Mouse (Mus musculus) lung, embryonic 15.5 days (tissue): Measurements from ENCODE around the gene Pcsk2. TPM values are rescaled to one million over a fixed set of nuclear protein-coding genes. Genes with fewer than 3 reads are reported as not detected.

Source experiments
- ATAC-seq: fragments of 200-750 bp; cut with Nextera tagmentation; 2 replicates; pipeline ENCODE4 v1.8.0; 2017; ENCODE audit warnings: moderate number of reproducible peaks, borderline replicate concordance; ENCODE audit not compliant: low FRiP score, low TSS enrichment; ENCODE audit errors: extremely low read depth
- H3K27ac ChIP-seq: fragments of 300-500 bp; sonication (generic); 2 replicates; pipeline ENCODE4 v1.5.1; 2015; ENCODE audit warnings: moderate library complexity, mild to moderate bottlenecking, inconsistent platforms
- H3K27me3 ChIP-seq: fragments of 300-500 bp; sonication (generic); 2 replicates; pipeline ENCODE4 v1.6.1; 2015; ENCODE audit warnings: inconsistent platforms
- H3K36me3 ChIP-seq: fragments of 300-500 bp; sonication (generic); 2 replicates; pipeline ENCODE4 v1.6.1; 2015; ENCODE audit warnings: inconsistent platforms
- H3K4me1 ChIP-seq: fragments of 300-500 bp; sonication (generic); 2 replicates; pipeline ENCODE4 v1.6.1; 2015; ENCODE audit warnings: inconsistent platforms
- H3K4me2 ChIP-seq: fragments of 300-500 bp; sonication (generic); 2 replicates; pipeline ENCODE4 v1.6.1; 2015; ENCODE audit warnings: inconsistent platforms, mild to moderate bottlenecking, moderate library complexity
- H3K4me3 ChIP-seq: fragments of 300-500 bp; sonication (generic); 2 replicates; pipeline ENCODE4 v1.5.1; 2015; ENCODE audit warnings: mild to moderate bottlenecking, inconsistent platforms
- H3K9ac ChIP-seq: fragments of 300-500 bp; sonication (generic); 2 replicates; pipeline ENCODE4 v1.6.1; 2015; ENCODE audit warnings: inconsistent platforms
- H3K9me3 ChIP-seq: fragments of 300-500 bp; sonication (generic); 2 replicates; pipeline ENCODE4 v1.6.1; 2016; ENCODE audit warnings: inconsistent platforms
- WGBS: fragments of 180-500 bp; shearing (Covaris S2); methylation state at CpG from one replicate; pipeline ENCODE4 v1.1.7; 2015; 5-methylcytosine and 5-hydroxymethylcytosine counted together
- polyA plus RNA-seq: library from polyadenylated mRNA; unstranded; fragments of >200 nt; fragmentation: Nextera tagmentation; extraction: Ambion mirVana; gene quantifications from 2 replicates; pipeline ENCODE4 v1.2.1, GENCODE M21; 2015

Pcsk2 gene
- polyA plus RNA-seq, 1 experiment from 2014 or later: 0.07 TPM

DNA sequence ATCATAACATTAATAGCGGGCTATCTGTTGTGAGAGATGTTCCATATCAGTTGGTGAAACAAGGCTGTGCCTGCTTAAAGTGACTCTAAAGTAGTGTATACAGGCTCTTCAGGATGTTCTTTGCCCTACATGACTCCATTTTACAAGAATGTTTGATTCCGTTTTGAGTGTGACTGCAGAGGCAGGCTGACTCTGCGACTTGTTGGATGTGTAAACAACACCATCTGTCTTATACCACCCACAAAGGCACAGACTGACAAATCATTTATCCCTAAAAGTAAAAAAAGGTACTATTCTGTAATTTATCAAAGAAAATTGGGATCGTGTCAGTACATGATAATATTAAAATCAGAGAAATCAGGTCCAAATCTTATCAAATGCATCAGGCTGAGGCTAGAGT is 108.7 kb downstream of the Pcsk2 start:
- Histone ChIP-seq H3K4me1 (no peaks in the 10 kb centered on the region), H3K4me2 (no peak overlapping the region), H3K4me3 (no peak overlapping the region), H3K36me3 (no peaks in the 10 kb centered on the region), H3K27ac (no peak overlapping the region), H3K9me3 (no peaks in the 10 kb centered on the region), H3K27me3 (no peaks in the 10 kb centered on the region), H3K9ac (no peak overlapping the region)
- WGBS: 61% methylated on average over 4 of the region's 4 CpGs
- no peak for ATAC-seq

DNA sequence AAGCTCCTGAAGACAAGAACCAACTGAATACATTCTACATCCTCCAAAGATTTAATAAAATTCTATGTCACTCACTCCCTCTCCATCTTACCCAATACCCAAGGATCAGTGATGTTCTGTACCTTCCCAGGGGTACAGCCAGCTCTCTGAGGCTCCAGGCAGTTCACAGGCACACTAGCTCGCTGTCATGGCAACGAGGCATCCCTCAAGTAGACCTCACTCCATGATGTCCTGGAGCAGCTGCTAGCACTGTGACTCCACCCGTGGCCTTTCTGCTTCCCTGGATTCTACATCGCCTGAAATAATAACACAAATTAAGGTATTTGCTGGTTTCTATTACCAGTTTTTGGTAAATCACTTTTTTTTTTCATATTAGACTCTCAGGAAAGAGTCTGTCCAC is 111.0 kb downstream of the Pcsk2 start:
- no peak overlapping the region for H3K9ac ChIP-seq
- WGBS: 63% methylated on average over 4 of the region's 4 CpGs
- H3K27me3 ChIP-seq: no peaks in the 10 kb centered on the region
- no peaks in the 10 kb centered on the region for H3K36me3 ChIP-seq
- no peak overlapping the region for H3K27ac ChIP-seq
- H3K4me2 ChIP-seq: no peak overlapping the region
- H3K4me1 ChIP-seq: no peaks in the 10 kb centered on the region
- no peaks in the 10 kb centered on the region for H3K9me3 ChIP-seq
- ATAC-seq: no peak
- no peak overlapping the region for H3K4me3 ChIP-seq

DNA sequence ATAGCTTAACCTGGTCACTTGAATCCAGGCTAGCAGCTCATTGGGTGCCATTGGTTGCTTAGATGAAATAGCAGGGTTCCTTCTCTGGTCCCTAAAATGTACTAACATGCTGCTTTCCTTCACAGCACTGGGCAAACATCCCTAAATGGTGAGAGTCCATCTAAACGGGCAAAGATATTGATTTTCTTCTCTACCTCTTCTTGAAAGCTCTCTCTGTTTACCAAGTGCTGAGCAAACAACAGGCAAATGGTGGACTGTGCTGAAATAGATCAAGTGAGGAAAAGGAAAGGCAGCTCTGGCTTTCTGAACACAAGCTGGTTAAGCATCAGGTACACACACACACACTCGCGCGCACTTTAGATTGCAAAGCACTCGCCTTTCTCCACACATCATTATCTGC is 120.8 kb downstream of the Pcsk2 start:
- H3K9ac ChIP-seq: no peak overlapping the region
- no peak overlapping the region for H3K27ac ChIP-seq
- H3K4me1 ChIP-seq: no peaks in the 10 kb centered on the region
- no peaks in the 10 kb centered on the region for H3K27me3 ChIP-seq
- H3K4me3 ChIP-seq: no peak overlapping the region
- no peak overlapping the region for H3K4me2 ChIP-seq
- no peaks in the 10 kb centered on the region for H3K9me3 ChIP-seq
- ATAC-seq: no peak
- WGBS: 48% methylated on average over 5 of the region's 5 CpGs
- no peaks in the 10 kb centered on the region for H3K36me3 ChIP-seq

DNA sequence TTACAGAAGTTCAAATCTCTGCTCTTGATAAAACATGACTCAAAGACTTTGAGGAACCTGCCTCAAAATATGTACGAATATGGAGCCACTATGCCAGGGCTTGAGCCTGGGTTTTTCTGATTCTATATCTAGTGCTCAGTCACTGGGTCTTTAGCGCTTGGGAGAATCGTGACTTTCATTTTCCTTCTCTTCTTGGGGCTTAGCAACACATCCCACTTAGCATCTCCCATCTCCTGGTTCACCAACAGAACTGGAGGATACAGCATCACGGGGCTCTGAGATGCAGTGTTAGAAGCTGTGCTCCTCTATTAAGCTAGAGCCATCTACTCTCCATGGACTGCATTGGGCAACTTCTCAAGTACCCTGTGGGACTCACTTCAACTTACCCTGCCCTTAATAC is 131.9 kb downstream of the Pcsk2 start:
- Histone ChIP-seq H3K4me3 (no peak overlapping the region), H3K27ac (no peak overlapping the region), H3K9ac (no peak overlapping the region), H3K4me1 (no peaks in the 10 kb centered on the region), H3K36me3 (no peaks in the 10 kb centered on the region), H3K4me2 (no peak overlapping the region), H3K9me3 (no peaks in the 10 kb centered on the region), H3K27me3 (no peaks in the 10 kb centered on the region)
- WGBS: 88% methylated on average over 4 of the region's 4 CpGs
- no peak for ATAC-seq

DNA sequence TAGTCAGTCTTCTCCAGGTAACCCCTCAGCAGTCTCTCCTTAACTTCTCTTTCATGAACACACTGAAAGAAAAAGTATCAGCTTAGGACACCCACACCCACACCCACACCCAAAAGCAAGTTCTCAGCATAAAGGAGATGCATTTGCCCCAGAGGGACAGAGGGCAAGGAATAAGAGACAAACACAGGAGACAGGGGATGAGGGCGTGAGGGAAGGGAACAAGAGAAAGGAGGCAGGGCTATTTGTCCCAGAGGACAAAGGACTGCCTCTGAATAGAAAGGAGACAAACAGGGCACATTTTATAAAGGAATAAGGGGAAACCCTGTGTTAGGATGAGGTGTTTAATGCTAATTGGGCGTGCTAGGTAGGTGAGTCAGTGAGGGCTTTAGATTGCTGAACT is 133.6 kb downstream of the Pcsk2 start:
- Histone ChIP-seq H3K4me2 (no peak overlapping the region), H3K4me1 (no peaks in the 10 kb centered on the region), H3K27ac (no peak overlapping the region), H3K4me3 (no peak overlapping the region), H3K27me3 (no peaks in the 10 kb centered on the region), H3K9ac (no peak overlapping the region), H3K9me3 (no peaks in the 10 kb centered on the region), H3K36me3 (no peaks in the 10 kb centered on the region)
- 64% methylated on average over 2 of the region's 2 CpGs for WGBS
- no peak for ATAC-seq

DNA sequence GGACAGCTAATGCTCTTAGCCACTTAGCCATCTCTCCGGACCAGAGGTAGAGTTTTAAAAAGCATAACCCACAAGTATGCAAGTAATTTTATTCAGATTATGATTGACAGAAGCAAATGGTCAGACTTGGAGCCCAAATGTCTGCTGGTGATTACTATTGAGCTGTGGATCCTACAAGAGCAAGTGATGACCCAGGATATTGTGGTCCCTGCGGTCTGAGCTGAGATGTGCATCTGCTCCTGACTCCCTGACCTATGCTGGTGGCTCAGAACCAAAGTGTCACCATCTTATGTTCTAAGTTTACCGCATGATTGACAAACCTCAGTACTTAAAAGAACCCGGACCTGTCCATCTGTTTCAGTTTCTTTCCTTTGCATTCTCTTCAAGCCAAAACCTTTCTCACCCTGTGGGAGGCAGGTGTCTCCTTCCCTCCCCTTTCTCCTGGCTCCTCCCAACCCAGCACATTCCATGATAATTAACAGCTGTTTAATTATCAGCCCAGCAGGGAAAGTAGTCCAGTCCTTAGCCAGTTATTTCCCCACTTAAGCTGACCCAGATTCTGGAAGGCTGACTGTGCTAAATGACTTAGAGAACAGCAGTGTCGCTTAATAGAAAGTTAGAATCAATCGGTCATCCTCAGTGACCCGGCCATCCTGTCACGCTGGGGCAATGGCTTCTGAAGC is 136.1 kb downstream of the Pcsk2 start:
- no peak overlapping the region for H3K4me2 ChIP-seq
- no peak overlapping the region for H3K4me3 ChIP-seq
- H3K9ac ChIP-seq: no peak overlapping the region
- no peaks in the 10 kb centered on the region for H3K27me3 ChIP-seq
- H3K4me1 ChIP-seq: no peaks in the 10 kb centered on the region
- no peak for ATAC-seq
- no peaks in the 10 kb centered on the region for H3K9me3 ChIP-seq
- 68% methylated on average over 8 of the region's 8 CpGs for WGBS
- no peak overlapping the region for H3K27ac ChIP-seq
- H3K36me3 ChIP-seq: no peaks in the 10 kb centered on the region

DNA sequence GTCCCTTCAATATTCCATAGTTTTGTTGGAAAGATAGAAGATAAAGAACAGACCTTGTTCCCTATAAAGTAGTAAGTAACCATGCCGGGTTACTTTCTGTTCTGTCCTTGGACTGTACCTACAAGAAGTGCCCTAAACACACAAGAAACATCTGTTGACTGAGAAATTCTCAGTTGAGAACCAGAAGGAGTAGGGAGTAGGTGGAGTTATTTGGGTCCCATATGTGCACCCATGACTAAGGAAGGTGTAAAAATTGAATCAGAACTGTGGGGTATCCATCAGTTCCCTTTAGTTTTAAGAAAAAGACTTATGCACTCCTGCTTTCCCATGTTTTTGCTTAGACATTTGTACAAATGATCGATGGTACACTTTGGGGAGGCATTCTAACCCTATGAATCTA is 137.6 kb downstream of the Pcsk2 start:
- ATAC-seq: no peak
- WGBS: 85% methylated on average over 2 of the region's 2 CpGs
- Histone ChIP-seq H3K36me3 (no peaks in the 10 kb centered on the region), H3K9ac (no peak overlapping the region), H3K4me3 (no peak overlapping the region), H3K4me2 (no peak overlapping the region), H3K27me3 (no peaks in the 10 kb centered on the region), H3K4me1 (no peaks in the 10 kb centered on the region), H3K9me3 (no peaks in the 10 kb centered on the region), H3K27ac (no peak overlapping the region)

DNA sequence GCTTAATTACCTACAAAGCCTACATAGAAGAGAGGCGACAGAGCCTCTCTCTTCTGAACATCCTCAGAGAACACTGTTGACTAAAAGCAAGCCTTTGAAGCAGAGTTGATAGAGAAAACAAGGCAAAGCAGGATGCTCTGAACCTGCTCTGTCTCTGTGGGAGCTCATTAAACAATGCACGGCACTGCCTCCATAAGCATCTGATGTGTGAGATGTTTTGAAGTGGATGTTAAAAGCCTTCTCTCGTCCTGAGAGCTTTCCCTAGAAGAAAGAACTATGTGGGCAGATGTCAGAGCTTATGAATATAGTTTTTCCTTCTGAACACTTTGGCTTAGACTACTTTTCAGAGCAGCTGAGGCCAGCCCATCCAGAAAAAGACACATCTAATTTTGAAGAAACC is 145.3 kb downstream of the Pcsk2 start:
- ATAC-seq: no peak
- Histone ChIP-seq H3K27me3 (no peaks in the 10 kb centered on the region), H3K9ac (no peak overlapping the region), H3K9me3 (peaks cover 2% of the 10 kb centered on the region; the same call in 1 of the 2 replicates), H3K4me1 (no peaks in the 10 kb centered on the region), H3K27ac (no peak overlapping the region), H3K36me3 (no peaks in the 10 kb centered on the region), H3K4me2 (no peak overlapping the region), H3K4me3 (no peak overlapping the region)
- 46% methylated on average over 3 of the region's 3 CpGs for WGBS

DNA sequence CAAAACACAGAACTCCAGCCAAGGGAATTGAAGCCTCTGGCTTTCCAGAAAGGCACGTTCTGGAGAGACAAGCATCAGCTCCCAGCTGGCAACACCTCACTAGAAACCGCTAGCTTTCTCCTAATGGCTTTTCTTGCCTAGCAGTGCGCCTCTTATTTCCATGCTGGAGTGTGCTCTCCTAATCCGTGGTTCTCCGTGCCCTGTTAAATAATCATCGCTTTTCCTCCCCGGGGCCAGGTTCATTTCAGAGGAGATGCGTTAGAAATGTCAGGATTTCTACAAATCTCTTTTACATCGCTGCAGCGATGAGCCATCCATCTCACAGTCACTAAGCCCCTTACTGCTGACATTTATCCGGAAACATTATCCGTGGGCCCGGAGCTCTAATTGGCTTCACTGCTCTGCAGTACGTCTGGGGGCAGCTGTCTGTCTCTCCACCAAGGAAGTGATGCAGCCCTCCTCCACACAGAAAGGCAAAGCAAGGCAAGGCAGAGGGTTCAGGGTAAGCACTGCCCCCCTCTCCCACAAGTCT is 150.1 kb downstream of the Pcsk2 start:
- H3K4me3 ChIP-seq: no peak overlapping the region

DNA sequence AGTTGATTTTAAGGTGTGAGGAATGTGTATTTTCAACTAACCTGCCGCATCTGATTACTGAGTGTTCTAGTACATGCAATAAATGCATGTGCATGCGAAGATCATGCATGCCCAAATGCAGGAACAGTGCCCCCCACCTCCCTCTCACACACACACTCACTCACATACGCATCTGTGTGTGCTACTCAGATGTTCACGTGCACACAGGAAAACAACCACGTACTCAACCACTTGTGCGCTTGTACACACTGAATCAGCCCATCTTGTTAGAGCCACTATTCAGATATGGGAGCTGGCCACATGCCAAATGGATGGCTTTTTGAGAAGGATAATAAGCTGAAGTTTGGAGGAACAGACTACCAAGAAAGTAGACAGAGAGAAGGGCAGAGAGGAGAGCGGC is 150.7 kb downstream of the Pcsk2 start:
- H3K4me2 ChIP-seq: no peak overlapping the region
- WGBS: 80% methylated on average over 7 of the region's 7 CpGs
- H3K4me1 ChIP-seq: no peaks in the 10 kb centered on the region
- no peaks in the 10 kb centered on the region for H3K27me3 ChIP-seq
- no peak; the same call in 1 of the 2 replicates for ATAC-seq
- H3K9ac ChIP-seq: no peak overlapping the region
- H3K9me3 ChIP-seq: peaks cover 2% of the 10 kb centered on the region; the same call in 1 of the 2 replicates
- H3K4me3 ChIP-seq: no peak overlapping the region
- H3K27ac ChIP-seq: no peak overlapping the region
- H3K36me3 ChIP-seq: no peaks in the 10 kb centered on the region

More for the DNA sequence above, 150.1 kb downstream of the Pcsk2 start:
- Histone ChIP-seq H3K4me2 (no peak overlapping the region), H3K27me3 (no peaks in the 10 kb centered on the region), H3K9ac (no peak overlapping the region), H3K4me1 (no peaks in the 10 kb centered on the region), H3K27ac (no peak overlapping the region), H3K36me3 (no peaks in the 10 kb centered on the region), H3K9me3 (peaks cover 2% of the 10 kb centered on the region; the same call in 1 of the 2 replicates)
- 71% methylated on average over 14 of the region's 14 CpGs for WGBS
- ATAC-seq: no peak

DNA sequence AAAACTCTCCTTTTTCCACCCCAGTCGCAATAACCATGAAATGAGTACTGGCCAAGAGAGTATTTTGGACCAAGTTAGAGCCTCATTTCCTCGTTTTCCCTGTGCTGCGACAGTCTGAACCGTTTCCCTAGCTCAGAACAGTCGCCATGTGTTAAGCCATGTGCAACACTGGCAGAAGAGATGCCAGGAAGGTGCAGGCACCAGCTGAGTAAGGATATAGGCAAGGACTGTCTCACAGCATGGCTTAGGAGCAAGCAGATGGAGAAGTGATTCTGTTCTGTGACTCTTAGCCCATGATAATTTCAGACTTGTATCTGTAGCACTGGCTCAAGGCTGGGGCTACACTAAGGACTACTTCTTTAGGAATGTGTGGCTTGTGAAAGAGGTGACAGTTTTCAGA is 155.2 kb downstream of the Pcsk2 start:
- Histone ChIP-seq H3K27me3 (no peaks in the 10 kb centered on the region), H3K4me3 (no peak overlapping the region), H3K9me3 (no peaks in the 10 kb centered on the region), H3K27ac (no peak overlapping the region), H3K9ac (no peak overlapping the region), H3K36me3 (no peaks in the 10 kb centered on the region), H3K4me2 (no peak overlapping the region), H3K4me1 (no peaks in the 10 kb centered on the region)
- WGBS: 77% methylated on average over 5 of the region's 5 CpGs
- ATAC-seq: no peak

DNA sequence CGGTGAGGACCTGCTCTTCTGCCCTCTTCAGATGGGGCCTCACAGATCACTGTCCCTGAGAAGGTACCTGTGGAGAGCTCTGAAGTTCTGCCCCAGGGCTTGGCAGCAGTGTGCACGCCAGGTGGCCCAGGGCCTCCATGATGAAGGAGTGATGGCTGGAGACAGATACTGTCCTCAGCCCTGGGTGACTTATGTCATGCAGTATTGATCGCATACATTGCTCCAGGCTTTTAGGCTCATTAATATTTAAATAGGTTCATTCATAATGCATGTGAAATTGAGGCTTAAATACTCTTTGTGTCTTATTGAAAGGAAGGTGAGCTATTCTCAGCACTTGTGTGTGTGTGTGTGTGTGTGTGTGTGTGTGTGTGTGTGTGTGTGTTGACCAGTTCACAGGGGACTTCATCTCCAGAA is 157.0 kb downstream of the Pcsk2 start:
- Histone ChIP-seq H3K27me3 (no peaks in the 10 kb centered on the region), H3K4me1 (no peaks in the 10 kb centered on the region), H3K36me3 (no peaks in the 10 kb centered on the region), H3K9me3 (no peaks in the 10 kb centered on the region), H3K4me2 (no peak overlapping the region), H3K9ac (no peak overlapping the region), H3K4me3 (no peak overlapping the region), H3K27ac (no peak overlapping the region)
- ATAC-seq: no peak
- WGBS: 76% methylated on average over 3 of the region's 3 CpGs

DNA sequence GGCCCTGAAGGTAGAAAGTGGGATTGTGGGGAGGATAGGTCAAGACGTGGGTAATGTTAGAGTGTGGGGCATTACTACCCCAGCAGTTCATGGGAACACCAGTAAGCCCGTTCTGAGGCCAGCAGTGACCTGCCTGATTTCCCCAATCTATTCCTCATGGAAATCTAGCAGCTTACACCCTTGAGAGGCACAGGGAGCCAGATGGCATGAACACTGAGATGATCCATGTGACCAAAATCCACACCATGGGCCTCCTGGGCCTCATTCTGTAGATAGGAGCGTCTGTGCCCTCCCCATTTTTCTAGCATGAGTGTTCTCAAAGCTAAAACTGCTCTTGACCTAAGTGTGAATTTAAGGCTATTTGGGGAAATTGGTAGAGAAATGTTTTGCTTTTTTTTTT is 162.2 kb downstream of the Pcsk2 start:
- WGBS: 60% methylated on average over 3 of the region's 3 CpGs
- no peak for ATAC-seq
- no peak overlapping the region for H3K27ac ChIP-seq
- no peak overlapping the region for H3K9ac ChIP-seq
- H3K9me3 ChIP-seq: no peaks in the 10 kb centered on the region
- no peaks in the 10 kb centered on the region for H3K36me3 ChIP-seq
- H3K27me3 ChIP-seq: no peaks in the 10 kb centered on the region
- no peak overlapping the region for H3K4me2 ChIP-seq
- H3K4me3 ChIP-seq: no peak overlapping the region
- H3K4me1 ChIP-seq: no peaks in the 10 kb centered on the region
